Mouse (Mus musculus) liver, embryonic 14.5 days (tissue): Measurements from ENCODE around the gene Olfr31. TPM values are rescaled to one million over a fixed set of nuclear protein-coding genes. Genes with fewer than 3 reads are reported as not detected.

Experiments
- ATAC-seq: fragments of 200-750 bp; cut with Nextera tagmentation; 2 replicates; pipeline ENCODE4 v1.8.0; 2017; ENCODE audit warnings: moderate number of reproducible peaks, mild to moderate bottlenecking, moderate library complexity; ENCODE audit not compliant: insufficient read depth
- DNase-seq, 3 experiments: peaks; one replicate each; pipeline ENCODE4 v3.0.0-alpha.2; 2012 to 2013; ENCODE audit warnings: low read depth in 3 of 3, low spot score in 3 of 3
- H3K27ac ChIP-seq: fragments of 300-500 bp; sonication (generic); 2 replicates; pipeline ENCODE4 v1.5.1; 2014; ENCODE audit warnings: moderate library complexity, mild to moderate bottlenecking, control low read depth, inconsistent platforms
- H3K27me3 ChIP-seq: fragments of 300-500 bp; sonication (generic); 2 replicates; pipeline ENCODE4 v1.6.1; 2014; ENCODE audit warnings: mild to moderate bottlenecking, low read length, moderate library complexity; ENCODE audit not compliant: control insufficient read depth, insufficient read depth
- H3K36me3 ChIP-seq: fragments of 300-500 bp; sonication (generic); replicated peaks from 2 replicates; pipeline ENCODE4 v1.6.1; 2014; ENCODE audit warnings: low read depth; ENCODE audit not compliant: control insufficient read depth, insufficient read depth
- H3K4me1 ChIP-seq, 2 experiments: fragments of 200-500 bp in 1 of 2; fragments of 300-500 bp in 1 of 2; sonication (generic) in 1 of 2; replicated peaks; 2 replicates each; pipeline ENCODE4 v1.6.1; 2012 to 2014; ENCODE audit warnings: antibody characterized with exemption in 1 of 2, inconsistent platforms in 1 of 2, low read length in 1 of 2; ENCODE audit not compliant: control insufficient read depth in 2 of 2, insufficient read depth in 2 of 2
- H3K4me2 ChIP-seq: fragments of 300-500 bp; sonication (generic); 2 replicates; pipeline ENCODE4 v1.6.1; 2014; ENCODE audit warnings: low read depth, mild to moderate bottlenecking, control low read depth, moderate library complexity
- H3K4me3 ChIP-seq, 2 experiments: fragments of 200-500 bp in 1 of 2; fragments of 300-500 bp in 1 of 2; sonication (generic) in 1 of 2; 2 replicates each; pipeline ENCODE4 v1.5.1; 2012 to 2014; ENCODE audit warnings: low read depth in 2 of 2, low read length in 2 of 2, mild to moderate bottlenecking in 2 of 2, control low read depth in 1 of 2, inconsistent platforms in 1 of 2, moderate library complexity in 1 of 2; ENCODE audit not compliant: insufficient read depth in 1 of 2
- H3K9ac ChIP-seq: fragments of 300-500 bp; sonication (generic); replicated peaks from 2 replicates; pipeline ENCODE4 v1.6.1; 2014; ENCODE audit warnings: mild to moderate bottlenecking, control low read depth, moderate library complexity
- H3K9me3 ChIP-seq: fragments of 300-500 bp; sonication (generic); 2 replicates; pipeline ENCODE4 v1.6.1; 2016; ENCODE audit warnings: low read length, mixed read lengths; ENCODE audit not compliant: control insufficient read depth
- CTCF ChIP-seq: IDR thresholded peaks from 2 replicates; pipeline ENCODE4 v1.5.1; 2016; ENCODE audit warnings: antibody characterized with exemption, low read depth, control low read depth
- EP300 ChIP-seq: IDR thresholded peaks from 2 replicates; pipeline ENCODE4 v1.6.1; 2016; ENCODE audit warnings: antibody characterized with exemption, low read depth
- WGBS: fragments of 180-500 bp; shearing (Covaris S2); extraction: QIAGEN DNeasy Blood & Tissue Kit; methylation state at CpG from one replicate; pipeline ENCODE4 v1.1.7; 2014; ENCODE audit not compliant: insufficient replicate concordance; 5-methylcytosine and 5-hydroxymethylcytosine counted together
- polyA plus RNA-seq, 2 experiments: library from polyadenylated mRNA; depleted of rRNA in 1 of 2; stranded (reverse) in 1 of 2; unstranded in 1 of 2; fragments of >200 nt; fragmentation: Nextera tagmentation in 1 of 2; extraction: Ambion mirVana in 1 of 2; gene quantifications; 2 replicates each; pipeline versions ENCODE4 v1.2.1 to v1.2.3; 2012 to 2014

Olfr31 gene
- polyA plus RNA-seq, 2 experiments = not detected

GRCm38 (mm10) chr14:14345948-14346812 is 23.6 kb downstream of the Olfr31 start, which contains the start of gene Il3ra:
Gene Il3ra (plus strand): TSS chr14:14346275.
- no peak within 1 kb of the TSS for H3K27ac ChIP-seq
- H3K9ac ChIP-seq = no peak within 1 kb of the TSS; the same call in 1 of the 2 replicates
- 2% methylated on average over 66 of the region's 69 CpGs for WGBS

DNA sequence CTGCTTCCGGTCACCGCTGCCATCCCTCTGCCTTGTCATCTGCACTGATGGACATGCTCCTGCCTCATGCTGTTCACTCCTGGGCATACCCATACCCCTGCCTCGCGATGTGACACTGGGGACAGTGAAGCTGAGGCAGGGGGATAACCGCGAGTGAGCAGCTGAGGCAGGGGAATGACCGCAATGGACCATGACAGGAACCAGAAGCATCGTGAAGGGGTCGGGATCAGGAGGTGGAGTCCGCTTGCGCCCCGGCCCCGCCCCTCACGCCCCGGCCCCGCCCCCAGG is 24.1 kb downstream of the Olfr31 start:
- Histone ChIP-seq H3K27ac (no peak overlapping the region), H3K27me3 (no peaks in the 10 kb centered on the region), H3K4me3 (peak overlapping the region; percentile 61 to 68), H3K4me2 (peak overlapping the region; percentile 73), H3K4me1 (0 out of 4 replicates have a peak, but pooled peaks cover 0 to 1% of the 10 kb centered on the region in 2 experiments), H3K9me3 (peaks cover 22% of the 10 kb centered on the region), H3K9ac (no peak overlapping the region), H3K36me3 (no peaks in the 10 kb centered on the region)
- no peak for DNase-seq
- no peak for TF ChIP-seq EP300
- TF ChIP-seq CTCF = no peak
- no peak for ATAC-seq
- 18% methylated on average over 15 of the region's 16 CpGs for WGBS

More at GRCm38 (mm10) chr14:14345948-14346812, 23.6 kb downstream of the Olfr31 start, which contains the start of gene Il3ra:
- ATAC-seq (peak; percentile 46; the same call in 1 of the 2 replicates), DNase-seq (peak in 1 of 3 experiments; percentile 44)
- Histone ChIP-seq H3K4me2 (peak within 1 kb of the TSS; percentile 73), H3K36me3 (no peaks in the 10 kb centered on the region), H3K27me3 (no peaks in the 10 kb centered on the region), H3K4me1 (0 out of 4 replicates have a peak, but pooled peaks cover 0 to 1% of the 10 kb centered on the region in 2 experiments), H3K4me3 (peak within 1 kb of the TSS; percentile 61 to 68), H3K9me3 (peaks cover 18% of the 10 kb centered on the region)
- TF ChIP-seq EP300 (no peak), CTCF (no peak)

GRCm38 (mm10) chr14:14347151-14347835 is 24.7 kb downstream of the Olfr31 start:
- Histone ChIP-seq H3K9me3 (peaks cover 22% of the 10 kb centered on the region), H3K27ac (no peak overlapping the region), H3K9ac (no peak overlapping the region), H3K4me2 (no peak overlapping the region), H3K4me3 (no peak overlapping the region), H3K4me1 (0 out of 4 replicates have a peak, but pooled peaks cover 0 to 1% of the 10 kb centered on the region in 2 experiments), H3K36me3 (no peaks in the 10 kb centered on the region), H3K27me3 (no peaks in the 10 kb centered on the region)
- DNase-seq (no peak), ATAC-seq (no peak)
- TF ChIP-seq CTCF (no peak), EP300 (no peak)
- WGBS = 68% methylated on average over 17 of the region's 17 CpGs

GRCm38 (mm10) chr14:14347836-14348621 is 25.4 kb downstream of the Olfr31 start:
- Histone ChIP-seq H3K4me1 (0 out of 4 replicates have a peak, but pooled peaks cover 0 to 1% of the 10 kb centered on the region in 2 experiments), H3K27ac (no peak overlapping the region), H3K4me3 (no peak overlapping the region), H3K4me2 (no peak overlapping the region), H3K27me3 (no peaks in the 10 kb centered on the region), H3K36me3 (no peaks in the 10 kb centered on the region), H3K9me3 (peaks cover 25% of the 10 kb centered on the region), H3K9ac (no peak overlapping the region)
- WGBS = 76% methylated on average over 14 of the region's 14 CpGs
- TF ChIP-seq CTCF (no peak), EP300 (no peak)
- ATAC-seq (no peak), DNase-seq (no peak)
